Mouse (Mus musculus) CD4-positive, CD25-positive, alpha-beta regulatory T cell, adult 4 months (primary cell): ENCODE measurements around the gene Gm20834. TPM values are rescaled to one million over a fixed set of nuclear protein-coding genes. Genes with fewer than 3 reads are reported as not detected.
"Not testable (repeated sequence)": the region's sequence is repeated elsewhere in the genome, so short reads cannot be mapped to it uniquely, and the experiment has no call there.

Source experiments
- ATAC-seq: one replicate; pipeline ENCODE4 v1.8.0; 2017
- polyA plus RNA-seq, 2 experiments: library from polyadenylated mRNA; unstranded; fragments of 100-300 nt; shearing (Covaris generic); gene quantifications; one replicate each; pipeline ENCODE4 v1.2.1; 2017

Gene Gm20834
- polyA plus RNA-seq: not detected

DNA sequence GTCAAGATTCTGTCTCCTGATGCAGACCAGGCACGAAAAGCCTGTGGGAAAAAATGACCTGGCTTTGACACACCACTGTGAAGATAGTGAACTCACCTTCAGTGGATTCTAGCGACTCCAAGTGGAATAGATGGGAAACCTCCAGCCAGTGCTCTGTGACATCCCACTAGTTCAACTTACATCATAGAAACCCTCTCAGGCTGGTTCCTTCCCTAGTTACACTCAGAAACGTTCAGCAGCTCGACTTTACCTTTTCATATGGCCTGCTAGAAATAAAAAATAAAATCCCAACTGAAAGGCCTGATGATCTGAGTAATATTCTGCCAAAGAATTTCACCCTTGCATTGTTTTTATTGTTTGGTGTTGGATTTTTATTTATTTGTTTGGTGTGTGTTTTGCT is at the start of gene Gm20834:
Gene Gm20834, minus strand, starts transcription at position 101 of the 400 bp plus-strand sequence.
- ATAC-seq: not testable (repeated sequence)

Other genes starting within 250 kb of the Gm20834 start
- gene Gm21310, start 177.4 kb downstream of the Gm20834 start, polyA plus RNA-seq: not detected
- gene Gm28510, start 88.1 kb upstream of the Gm20834 start, polyA plus RNA-seq: not detected
- gene Gm20737, start 211.5 kb upstream of the Gm20834 start, polyA plus RNA-seq: not detected
- not detected for gene Gm21775, start 228.9 kb upstream of the Gm20834 start, polyA plus RNA-seq